Mouse (Mus musculus) intestine, embryonic 16.5 days (tissue): ENCODE results near the gene Plxna2. TPM values are rescaled to one million over a fixed set of nuclear protein-coding genes. Genes with fewer than 3 reads are reported as not detected.
A peak's percentile ranks its signal among the peaks of the same experiment; 100 is the strongest.

Source experiments
- ATAC-seq: fragments of 200-750 bp; cut with Nextera tagmentation; 2 replicates; pipeline ENCODE4 v1.8.0; 2017; ENCODE audit warnings: moderate TSS enrichment, moderate library complexity
- H3K27ac ChIP-seq: fragments of 300-500 bp; sonication (generic); 2 replicates; pipeline ENCODE4 v1.5.1; 2014; ENCODE audit warnings: mild to moderate bottlenecking, low read length
- H3K27me3 ChIP-seq: fragments of 300-500 bp; sonication (generic); replicated peaks from 2 replicates; pipeline ENCODE4 v1.6.1; 2014; ENCODE audit warnings: low read length, control low read depth, mixed read lengths; ENCODE audit not compliant: control insufficient read depth, insufficient read depth
- H3K36me3 ChIP-seq: fragments of 300-500 bp; sonication (generic); 2 replicates; pipeline ENCODE4 v1.6.1; 2014; ENCODE audit warnings: low read length, control low read depth; ENCODE audit not compliant: control insufficient read depth, insufficient read depth
- H3K4me1 ChIP-seq: fragments of 300-500 bp; sonication (generic); 2 replicates; pipeline ENCODE4 v1.6.1; 2014; ENCODE audit warnings: low read length, control low read depth, mixed read lengths; ENCODE audit not compliant: control insufficient read depth, insufficient read depth
- H3K4me2 ChIP-seq: fragments of 300-500 bp; sonication (generic); 2 replicates; pipeline ENCODE4 v1.6.1; 2014; ENCODE audit warnings: low read depth, low read length, control low read depth
- H3K4me3 ChIP-seq: fragments of 300-500 bp; sonication (generic); 2 replicates; pipeline ENCODE4 v1.5.1; 2014; ENCODE audit warnings: mild to moderate bottlenecking, low read length
- H3K9ac ChIP-seq: fragments of 300-500 bp; sonication (generic); 2 replicates; pipeline ENCODE4 v1.6.1; 2014; ENCODE audit warnings: low read depth, low read length
- H3K9me3 ChIP-seq: fragments of 300-500 bp; sonication (generic); 2 replicates; pipeline ENCODE4 v1.6.1; 2016; ENCODE audit warnings: low read length, control low read depth; ENCODE audit not compliant: control insufficient read depth
- WGBS: fragments of 180-500 bp; shearing (Covaris S2); extraction: QIAGEN DNeasy Blood & Tissue Kit; methylation state at CpG from one replicate; pipeline ENCODE4 v1.1.7; 2014; 5-methylcytosine and 5-hydroxymethylcytosine counted together
- polyA plus RNA-seq: library from polyadenylated mRNA; unstranded; fragments of >200 nt; fragmentation: Nextera tagmentation; extraction: Ambion mirVana; gene quantifications from 2 replicates; pipeline ENCODE4 v1.2.1, GENCODE M21; 2015

The Plxna2 gene
- polyA plus RNA-seq, 1 experiment from 2014 or later: 4.3 TPM

GRCm38 (mm10) chr1:194808681-194809080 lies 190.7 kb downstream of the Plxna2 start:
- Histone ChIP-seq H3K9me3 (no peaks in the 10 kb centered on the region), H3K36me3 (0 out of 2 replicates have a peak, but pooled peaks cover 4% of the 10 kb centered on the region), H3K4me2 (no peak overlapping the region), H3K27me3 (no peaks in the 10 kb centered on the region), H3K4me3 (no peak overlapping the region), H3K9ac (no peak overlapping the region), H3K4me1 (no peaks in the 10 kb centered on the region), H3K27ac (no peak overlapping the region)
- peak; percentile 16; the same call in 1 of the 2 replicates for ATAC-seq

GRCm38 (mm10) chr1:194809600-194809999 lies 191.6 kb downstream of the Plxna2 start:
- H3K4me1 ChIP-seq: no peaks in the 10 kb centered on the region
- H3K27me3 ChIP-seq: no peaks in the 10 kb centered on the region
- no peak overlapping the region for H3K4me2 ChIP-seq
- no peak overlapping the region for H3K9ac ChIP-seq
- 0 out of 2 replicates have a peak, but pooled peaks cover 4% of the 10 kb centered on the region for H3K36me3 ChIP-seq
- no peaks in the 10 kb centered on the region for H3K9me3 ChIP-seq
- H3K4me3 ChIP-seq: no peak overlapping the region
- H3K27ac ChIP-seq: no peak overlapping the region
- no peak for ATAC-seq

- no peak for ATAC-seq
- Histone ChIP-seq H3K36me3 (no peaks in the 10 kb centered on the region), H3K4me1 (no peaks in the 10 kb centered on the region), H3K9me3 (no peaks in the 10 kb centered on the region), H3K27ac (no peak overlapping the region), H3K4me2 (no peak overlapping the region), H3K9ac (no peak overlapping the region), H3K4me3 (no peak overlapping the region), H3K27me3 (no peaks in the 10 kb centered on the region)
- WGBS: 77% methylated on average over 5 of the region's 5 CpGs
Observed at GRCm38 (mm10) chr1:194814187-194814586, 196.2 kb downstream of the Plxna2 start.

GRCm38 (mm10) chr1:194815547-194815946 lies 197.5 kb downstream of the Plxna2 start:
- no peaks in the 10 kb centered on the region for H3K9me3 ChIP-seq
- no peak overlapping the region for H3K9ac ChIP-seq
- no peaks in the 10 kb centered on the region for H3K27me3 ChIP-seq
- WGBS: 75% methylated on average over 1 of the region's 1 CpGs
- no peak for ATAC-seq
- H3K36me3 ChIP-seq: no peaks in the 10 kb centered on the region
- no peaks in the 10 kb centered on the region for H3K4me1 ChIP-seq
- no peak overlapping the region for H3K4me2 ChIP-seq
- H3K27ac ChIP-seq: no peak overlapping the region
- no peak overlapping the region for H3K4me3 ChIP-seq

- no peak overlapping the region for H3K9ac ChIP-seq
- no peak overlapping the region for H3K4me3 ChIP-seq
- H3K4me1 ChIP-seq: no peaks in the 10 kb centered on the region
- 33% methylated on average over 2 of the region's 2 CpGs for WGBS
- no peaks in the 10 kb centered on the region for H3K36me3 ChIP-seq
- H3K9me3 ChIP-seq: no peaks in the 10 kb centered on the region
- ATAC-seq: peak; percentile 89
- H3K27me3 ChIP-seq: no peaks in the 10 kb centered on the region
- H3K27ac ChIP-seq: no peak overlapping the region
- H3K4me2 ChIP-seq: no peak overlapping the region
Observed at GRCm38 (mm10) chr1:194816913-194817312, 198.9 kb downstream of the Plxna2 start.

GRCm38 (mm10) chr1:194820953-194821352 lies 202.9 kb downstream of the Plxna2 start:
- Histone ChIP-seq H3K9me3 (no peaks in the 10 kb centered on the region), H3K27me3 (no peaks in the 10 kb centered on the region), H3K4me1 (no peaks in the 10 kb centered on the region), H3K4me3 (no peak overlapping the region), H3K9ac (no peak overlapping the region), H3K27ac (no peak overlapping the region), H3K4me2 (no peak overlapping the region), H3K36me3 (no peaks in the 10 kb centered on the region)
- no peak for ATAC-seq
- 82% methylated on average over 4 of the region's 4 CpGs for WGBS

GRCm38 (mm10) chr1:194821721-194822120 lies 203.7 kb downstream of the Plxna2 start:
- no peak overlapping the region for H3K27ac ChIP-seq
- H3K4me1 ChIP-seq: no peaks in the 10 kb centered on the region
- H3K27me3 ChIP-seq: no peaks in the 10 kb centered on the region
- H3K4me2 ChIP-seq: no peak overlapping the region
- no peaks in the 10 kb centered on the region for H3K9me3 ChIP-seq
- H3K4me3 ChIP-seq: no peak overlapping the region
- no peak for ATAC-seq
- H3K9ac ChIP-seq: no peak overlapping the region
- H3K36me3 ChIP-seq: no peaks in the 10 kb centered on the region
- WGBS: 76% methylated on average over 1 of the region's 1 CpGs

GRCm38 (mm10) chr1:194828316-194828715 lies 210.3 kb downstream of the Plxna2 start:
- no peak overlapping the region for H3K9ac ChIP-seq
- H3K4me2 ChIP-seq: no peak overlapping the region
- no peak overlapping the region for H3K27ac ChIP-seq
- H3K9me3 ChIP-seq: no peaks in the 10 kb centered on the region
- H3K27me3 ChIP-seq: no peaks in the 10 kb centered on the region
- no peak for ATAC-seq
- H3K36me3 ChIP-seq: no peaks in the 10 kb centered on the region
- no peak overlapping the region for H3K4me3 ChIP-seq
- no peaks in the 10 kb centered on the region for H3K4me1 ChIP-seq

GRCm38 (mm10) chr1:194835238-194835637 lies 217.2 kb downstream of the Plxna2 start:
- Histone ChIP-seq H3K36me3 (no peaks in the 10 kb centered on the region), H3K4me3 (no peak overlapping the region), H3K9me3 (no peaks in the 10 kb centered on the region), H3K9ac (no peak overlapping the region), H3K27me3 (no peaks in the 10 kb centered on the region), H3K4me2 (no peak overlapping the region), H3K4me1 (no peaks in the 10 kb centered on the region), H3K27ac (no peak overlapping the region)
- ATAC-seq: no peak

GRCm38 (mm10) chr1:194836182-194836581 lies 218.2 kb downstream of the Plxna2 start:
- H3K4me2 ChIP-seq: no peak overlapping the region
- no peak overlapping the region for H3K9ac ChIP-seq
- H3K36me3 ChIP-seq: no peaks in the 10 kb centered on the region
- no peak overlapping the region for H3K4me3 ChIP-seq
- H3K27me3 ChIP-seq: no peaks in the 10 kb centered on the region
- WGBS: 69% methylated on average over 3 of the region's 3 CpGs
- no peaks in the 10 kb centered on the region for H3K4me1 ChIP-seq
- ATAC-seq: no peak
- H3K27ac ChIP-seq: no peak overlapping the region
- H3K9me3 ChIP-seq: no peaks in the 10 kb centered on the region
